Mouse (Mus musculus) CH12.LX (cell line): ENCODE measurements around the gene Ifna7.

ENCODE experiments used
- CHD2 ChIP-seq: IDR thresholded peaks from 2 replicates; pipeline ENCODE4 v1.6.1; 2011; ENCODE audit warnings: low read length, improper control_type of control experiment
- CTCF ChIP-seq, 2 experiments: IDR thresholded peaks in 1 of 2; conservative IDR thresholded peaks in 1 of 2; 2 replicates each; pipeline ENCODE4 v1.5.1; 2011 to 2012; ENCODE audit warnings: low read depth in 2 of 2, low read length in 2 of 2, improper control_type of control experiment in 1 of 2, inconsistent platforms in 1 of 2, mild to moderate bottlenecking in 1 of 2, moderate library complexity in 1 of 2
- MAX ChIP-seq: IDR thresholded peaks from 2 replicates; pipeline ENCODE4 v1.6.1; 2011; ENCODE audit warnings: low read length, improper control_type of control experiment
- MXI1 ChIP-seq: IDR thresholded peaks from 2 replicates; pipeline ENCODE4 v1.6.1; 2011; ENCODE audit warnings: mild to moderate bottlenecking, low read depth, low read length, improper control_type of control experiment
- NELFE ChIP-seq: IDR thresholded peaks from 2 replicates; pipeline ENCODE4 v1.6.1; 2011; ENCODE audit warnings: low read depth, low read length, improper control_type of control experiment
- POLR2A ChIP-seq: IDR thresholded peaks from 2 replicates; pipeline ENCODE4 v1.6.1; 2011; ENCODE audit warnings: low read depth, mild to moderate bottlenecking, improper control_type of control experiment, low read length
- RCOR1 ChIP-seq: conservative IDR thresholded peaks from 2 replicates; pipeline ENCODE4 v1.6.1; 2012; ENCODE audit warnings: low read depth, mild to moderate bottlenecking, inconsistent platforms, low read length, improper control_type of control experiment
- TBP ChIP-seq: conservative IDR thresholded peaks from 2 replicates; pipeline ENCODE4 v1.6.1; 2011; ENCODE audit warnings: low read depth, low read length, improper control_type of control experiment
- TCF12 ChIP-seq: IDR thresholded peaks from 2 replicates; pipeline ENCODE4 v1.6.1; 2014; ENCODE audit warnings: low read depth, mild to moderate bottlenecking, inconsistent platforms, low read length, improper control_type of control experiment

DNA sequence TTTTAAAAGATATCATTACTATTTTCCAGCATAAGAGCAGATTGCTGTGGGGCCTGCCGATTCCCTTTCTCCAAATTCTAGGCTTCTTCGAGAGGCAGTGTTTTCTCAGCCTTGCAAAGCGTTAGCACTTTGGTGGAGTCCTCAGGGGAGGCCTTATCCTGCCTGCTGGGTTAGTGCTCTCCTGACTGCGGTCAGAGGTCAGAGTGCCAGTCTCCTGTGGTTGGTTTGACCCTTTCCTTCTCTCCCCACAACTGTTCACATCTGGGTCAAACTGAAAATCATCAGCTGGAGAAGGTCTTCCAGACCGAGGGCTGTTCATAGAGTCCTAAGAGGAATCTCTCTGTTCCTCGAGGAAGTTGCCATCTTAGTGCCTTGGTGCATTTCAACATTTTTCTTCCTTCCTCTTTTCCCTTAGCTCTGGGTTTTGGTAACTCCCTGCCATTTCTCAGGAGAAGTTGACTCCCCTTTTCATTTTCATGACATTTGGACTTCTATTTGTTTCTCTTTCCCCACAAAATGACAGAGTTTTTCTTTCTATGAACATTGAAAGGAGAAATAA lies 49.1 kb downstream of the Ifna7 start:
- TF ChIP-seq TBP (no peak), CTCF (conservative IDR thresholded peaks at IDR 0.05 in 1 of 2, IDR thresholded peaks at IDR 0.05 in 1 of 2; ENCODE audit: low read depth in 2 of 2, low read length in 2 of 2) (no peak), POLR2A (no peak), NELFE (no peak), MAX (no peak), MXI1 (no peak), TCF12 (no peak), CHD2 (no peak), RCOR1 (no peak)
